Mouse (Mus musculus): ENCODE results near the gene Ptchd4. TPM values are rescaled to one million over a fixed set of nuclear protein-coding genes. Genes with fewer than 3 reads are reported as not detected.

The Ptchd4 gene
- polyA plus RNA-seq (2012; rRNA removed) = 1.3 TPM in 2 replicates

DNA sequence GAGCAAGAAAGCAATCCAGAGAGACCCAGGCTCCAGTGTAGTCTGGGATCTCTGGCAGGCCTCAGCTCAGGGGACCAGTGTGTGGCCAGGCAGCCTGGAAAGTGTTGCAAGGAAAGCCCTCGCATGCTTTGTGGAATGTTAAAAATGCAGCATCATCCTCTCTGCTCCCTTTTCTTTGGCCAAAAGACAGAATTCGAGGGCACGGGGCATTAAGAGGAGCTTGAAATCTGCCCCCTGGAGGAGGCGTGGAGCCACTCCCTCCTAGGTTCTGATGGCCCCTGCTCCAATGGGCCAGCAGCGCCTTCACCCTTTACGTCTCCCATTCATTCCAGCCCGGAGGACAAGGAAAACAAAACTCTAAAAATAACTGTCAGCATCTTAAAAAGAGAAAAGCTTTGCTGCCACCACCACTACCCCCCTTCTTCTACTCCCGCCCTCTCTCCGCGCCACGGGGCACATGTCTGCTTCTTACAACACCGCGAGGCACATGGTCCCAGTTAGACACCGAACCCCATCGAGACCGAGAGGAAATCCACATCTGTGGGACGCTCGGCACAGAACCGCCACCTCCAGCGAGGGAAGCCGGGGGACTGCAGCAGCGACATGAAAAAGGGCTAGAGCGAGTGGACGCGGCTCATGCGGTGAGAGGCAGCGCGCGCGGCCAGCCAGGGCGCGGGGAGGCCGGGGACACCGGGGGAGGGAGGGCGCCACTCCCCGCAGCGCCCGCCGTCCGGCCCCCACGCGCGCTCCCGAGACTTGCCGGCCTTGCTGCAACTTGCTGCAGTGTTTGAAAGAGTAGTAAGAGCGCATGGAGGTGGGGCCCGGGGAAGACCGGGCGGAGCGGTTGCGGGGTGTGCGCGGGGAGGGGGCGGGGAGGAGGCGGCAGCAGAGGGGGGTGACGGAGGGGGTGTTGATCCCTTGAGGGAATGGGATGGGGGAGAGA, at the start of gene Ptchd4:
Ptchd4 (plus strand) TSS at position 279 of the 943 bp plus-strand sequence.

All from central nervous system, embryonic 18 days (tissue).